Mouse (Mus musculus) stomach, postnatal 0 days (tissue): ENCODE measurements at regions not wholly inside any gene's neighbourhood (a gene's known extent, or its start where the extent isn't known, plus 50 kb on each side); places are given as distances from the start of the nearest gene placed in this dataset.

Source experiments
- ATAC-seq: fragments of 200-750 bp; cut with Nextera tagmentation; 2 replicates; pipeline ENCODE4 v1.8.0; 2017; ENCODE audit not compliant: low FRiP score, low TSS enrichment
- DNase-seq: peaks from one replicate; pipeline ENCODE4 v3.0.0-alpha.2; 2016; ENCODE audit warnings: low spot score
- H3K27ac ChIP-seq: fragments of 300-500 bp; sonication (generic); replicated peaks from 2 replicates; pipeline ENCODE4 v1.5.1; 2014; ENCODE audit warnings: mild to moderate bottlenecking, control low read depth
- H3K27me3 ChIP-seq: fragments of 300-500 bp; sonication (generic); 2 replicates; pipeline ENCODE4 v1.6.1; 2014; ENCODE audit warnings: low read length; ENCODE audit not compliant: control insufficient read depth, insufficient read depth
- H3K36me3 ChIP-seq: fragments of 300-500 bp; sonication (generic); 2 replicates; pipeline ENCODE4 v1.6.1; 2014; ENCODE audit warnings: low read length, mixed read lengths; ENCODE audit not compliant: control insufficient read depth, insufficient read depth
- H3K4me1 ChIP-seq: fragments of 300-500 bp; sonication (generic); replicated peaks from 2 replicates; pipeline ENCODE4 v1.6.1; 2014; ENCODE audit warnings: antibody characterized with exemption; ENCODE audit not compliant: control insufficient read depth, insufficient read depth
- H3K4me2 ChIP-seq: fragments of 300-500 bp; sonication (generic); replicated peaks from 2 replicates; pipeline ENCODE4 v1.6.1; 2014; ENCODE audit warnings: low read depth, mild to moderate bottlenecking, control low read depth, moderate library complexity
- H3K4me3 ChIP-seq: fragments of 300-500 bp; sonication (generic); 2 replicates; pipeline ENCODE4 v1.5.1; 2014; ENCODE audit warnings: low read depth, low read length, control low read depth
- H3K9ac ChIP-seq: fragments of 300-500 bp; sonication (generic); 2 replicates; pipeline ENCODE4 v1.6.1; 2014; ENCODE audit warnings: mild to moderate bottlenecking, low read length, control low read depth, mixed read lengths
- H3K9me3 ChIP-seq: fragments of 300-500 bp; sonication (generic); 2 replicates; pipeline ENCODE4 v1.6.1; 2016; ENCODE audit warnings: low read length; ENCODE audit not compliant: control insufficient read depth
- CTCF ChIP-seq: IDR thresholded peaks from 2 replicates; pipeline ENCODE4 v1.5.1; 2016; ENCODE audit warnings: antibody characterized with exemption, low read depth, mild to moderate bottlenecking, moderate library complexity
- EP300 ChIP-seq: optimal IDR thresholded peaks from 2 replicates; pipeline ENCODE3; 2016; ENCODE audit warnings: antibody characterized with exemption
- WGBS: fragments of 180-500 bp; shearing (Covaris S2); extraction: QIAGEN DNeasy Blood & Tissue Kit; methylation state at CpG from one replicate; pipeline ENCODE4 v1.1.7; 2014; 5-methylcytosine and 5-hydroxymethylcytosine counted together

GRCm38 (mm10) chr8:27778982-27779381 lies 331.5 kb downstream of the Poteg start:
- H3K4me2 ChIP-seq, result no peak overlapping the region
- 66% methylated on average over 3 of the region's 3 CpGs for WGBS
- no peak overlapping the region for H3K4me3 ChIP-seq
- no peaks in the 10 kb centered on the region for H3K9me3 ChIP-seq
- H3K36me3 ChIP-seq, result no peaks in the 10 kb centered on the region
- H3K4me1 ChIP-seq, result no peaks in the 10 kb centered on the region
- H3K27ac ChIP-seq, result no peak overlapping the region
- H3K27me3 ChIP-seq, result no peaks in the 10 kb centered on the region
- ATAC-seq, result no peak
- no peak for TF ChIP-seq EP300
- TF ChIP-seq CTCF, result no peak
- no peak for DNase-seq
- H3K9ac ChIP-seq, result no peak overlapping the region
